Mouse (Mus musculus) MEL (cell line): ENCODE measurements around the gene Tomt. TPM values are rescaled to one million over a fixed set of nuclear protein-coding genes. Genes with fewer than 3 reads are reported as not detected.
A peak's percentile ranks its signal among the peaks of the same experiment; 100 is the strongest.

ENCODE experiments used
- DNase-seq: peaks from one replicate; pipeline ENCODE4 v3.0.0; 2011; ENCODE audit warnings: low read depth, low spot score
- H3K27ac ChIP-seq: 2 replicates; pipeline ENCODE4 v1.5.1; 2012; ENCODE audit warnings: low read depth, mild to moderate bottlenecking, control low read depth, low read length, moderate library complexity; ENCODE audit not compliant: control insufficient read depth
- H3K27me3 ChIP-seq, 2 experiments: fragments of 150-350 bp in 1 of 2; sonication (generic) in 1 of 2; 2 replicates each; pipeline ENCODE4 v1.6.1; 2012; ENCODE audit warnings: low read length in 2 of 2, mild to moderate bottlenecking in 2 of 2, improper control_type of control experiment in 1 of 2, moderate library complexity in 1 of 2; ENCODE audit not compliant: insufficient read depth in 2 of 2, control insufficient read depth in 1 of 2
- H3K36me3 ChIP-seq, 2 experiments: 2 replicates each; pipeline ENCODE4 v1.6.1; 2012 to 2014; ENCODE audit warnings: low read length in 2 of 2, improper control_type of control experiment in 1 of 2, inconsistent platforms in 1 of 2, mild to moderate bottlenecking in 1 of 2; ENCODE audit not compliant: insufficient read depth in 2 of 2, control insufficient read depth in 1 of 2
- H3K4me1 ChIP-seq, 2 experiments: fragments of 150-350 bp in 1 of 2; sonication (generic) in 1 of 2; 2 replicates each; pipeline ENCODE4 v1.6.1; 2012; ENCODE audit warnings: low read length in 2 of 2, improper control_type of control experiment in 1 of 2, mild to moderate bottlenecking in 1 of 2; ENCODE audit not compliant: insufficient read depth in 2 of 2, control insufficient read depth in 1 of 2
- H3K4me3 ChIP-seq, 2 experiments: fragments of 150-350 bp in 1 of 2; sonication (generic) in 1 of 2; 2 replicates each; pipeline ENCODE4 v1.5.1; 2012; ENCODE audit warnings: low read depth in 2 of 2, low read length in 2 of 2, mild to moderate bottlenecking in 2 of 2, moderate library complexity in 2 of 2, control low read depth in 1 of 2, improper control_type of control experiment in 1 of 2; ENCODE audit not compliant: control insufficient read depth in 1 of 2, insufficient read depth in 1 of 2
- H3K79me2 ChIP-seq: 2 replicates; pipeline ENCODE4 v1.6.1; 2012; ENCODE audit warnings: mild to moderate bottlenecking, low read length, moderate library complexity; ENCODE audit not compliant: control insufficient read depth, poor library complexity, insufficient read depth
- H3K9ac ChIP-seq: 2 replicates; pipeline ENCODE4 v1.6.1; 2012; ENCODE audit warnings: low read depth, mild to moderate bottlenecking, control low read depth, low read length, moderate library complexity; ENCODE audit not compliant: control insufficient read depth, poor library complexity, severe bottlenecking
- H3K9me3 ChIP-seq: fragments of 150-350 bp; sonication (generic); replicated peaks from 2 replicates; pipeline ENCODE4 v1.6.1; 2012; ENCODE audit warnings: mild to moderate bottlenecking, low read length, improper control_type of control experiment, moderate library complexity; ENCODE audit not compliant: insufficient read depth
- CHD1 ChIP-seq: IDR thresholded peaks from 2 replicates; pipeline ENCODE4 v1.6.1; 2012; ENCODE audit warnings: low read depth, mild to moderate bottlenecking, inconsistent platforms, low read length, improper control_type of control experiment
- CTCF ChIP-seq, 3 experiments: IDR thresholded peaks in 2 of 3; conservative IDR thresholded peaks in 1 of 3; 2 replicates each; pipeline ENCODE4 v1.5.1; 2011 to 2012; ENCODE audit warnings: low read length in 3 of 3, low read depth in 2 of 3, mild to moderate bottlenecking in 2 of 3, improper control_type of control experiment in 1 of 3, inconsistent platforms in 1 of 3, mixed read lengths in 1 of 3, moderate library complexity in 1 of 3; ENCODE audit not compliant: control insufficient read depth in 1 of 3, insufficient read depth in 1 of 3, poor library complexity in 1 of 3, severe bottlenecking in 1 of 3
- E2F4 ChIP-seq: IDR thresholded peaks from 2 replicates; pipeline ENCODE4 v1.6.1; 2011; ENCODE audit warnings: low read depth, low read length, improper control_type of control experiment, borderline replicate concordance
- ELF1 ChIP-seq: IDR thresholded peaks from 2 replicates; pipeline ENCODE4 v1.6.1; 2014; ENCODE audit warnings: low read depth, mild to moderate bottlenecking, inconsistent platforms, low read length, improper control_type of control experiment, moderate library complexity
- EP300 ChIP-seq, 2 experiments: IDR thresholded peaks; 2 replicates each; pipeline ENCODE4 v1.6.1; 2011; ENCODE audit warnings: improper control_type of control experiment in 2 of 2, low read length in 2 of 2, low read depth in 1 of 2, mild to moderate bottlenecking in 1 of 2
- GABPA ChIP-seq: IDR thresholded peaks from 2 replicates; pipeline ENCODE4 v1.6.1; 2012; ENCODE audit warnings: low read depth, mild to moderate bottlenecking, inconsistent platforms, low read length, improper control_type of control experiment, moderate library complexity
- GATA1 ChIP-seq: IDR thresholded peaks from 2 replicates; pipeline ENCODE4 v1.6.1; 2011; ENCODE audit warnings: low read depth, low read length, improper control_type of control experiment
- JUND ChIP-seq: IDR thresholded peaks from 2 replicates; pipeline ENCODE4 v1.6.1; 2011; ENCODE audit warnings: low read depth, mild to moderate bottlenecking, improper control_type of control experiment, low read length
- NELFE ChIP-seq: IDR thresholded peaks from 2 replicates; pipeline ENCODE4 v1.6.1; 2011; ENCODE audit warnings: low read depth, low read length, improper control_type of control experiment
- POLR2A ChIP-seq, 2 experiments: IDR thresholded peaks; 2 replicates each; pipeline ENCODE4 v1.6.1; 2011 to 2012; ENCODE audit warnings: low read length in 2 of 2, mild to moderate bottlenecking in 2 of 2, control low read depth in 1 of 2, improper control_type of control experiment in 1 of 2, low read depth in 1 of 2, moderate library complexity in 1 of 2; ENCODE audit not compliant: control insufficient read depth in 1 of 2, insufficient read depth in 1 of 2, poor library complexity in 1 of 2
- SMC3 ChIP-seq: IDR thresholded peaks from 2 replicates; pipeline ENCODE4 v1.6.1; 2011; ENCODE audit warnings: low read depth, low read length, improper control_type of control experiment
- USF1 ChIP-seq: IDR thresholded peaks from 2 replicates; pipeline ENCODE4 v1.6.1; 2014; ENCODE audit warnings: low read depth, mild to moderate bottlenecking, inconsistent platforms, low read length, improper control_type of control experiment, moderate library complexity
- ZC3H11A ChIP-seq: IDR thresholded peaks from 2 replicates; pipeline ENCODE4 v1.6.1; 2012; ENCODE audit warnings: low read depth, mild to moderate bottlenecking, inconsistent platforms, low read length, improper control_type of control experiment
- polyA plus RNA-seq, 2 experiments: library from polyadenylated mRNA; stranded (reverse) in 1 of 2; unstranded in 1 of 2; fragments of >175 nt in 1 of 2; fragments of >200 nt in 1 of 2; gene quantifications; 2 replicates each; pipeline versions ENCODE4 v1.2.1 to v1.2.4; 2012; ENCODE audit warnings: low replicate concordance in 2 of 2, low read depth in 1 of 2; ENCODE audit not compliant: insufficient read length in 2 of 2, insufficient read depth in 1 of 2, missing spikeins in 1 of 2
- total RNA-seq: library from RNA; depleted of rRNA; stranded (reverse); fragments of 300-350 nt; gene quantifications from 2 replicates; pipeline ENCODE4 v1.2.3, GENCODE M21; 2012

The Tomt gene
- total and polyA plus RNA-seq, 3 experiments, result 0.82 to 1.3 TPM; not detected in 1

DNA sequence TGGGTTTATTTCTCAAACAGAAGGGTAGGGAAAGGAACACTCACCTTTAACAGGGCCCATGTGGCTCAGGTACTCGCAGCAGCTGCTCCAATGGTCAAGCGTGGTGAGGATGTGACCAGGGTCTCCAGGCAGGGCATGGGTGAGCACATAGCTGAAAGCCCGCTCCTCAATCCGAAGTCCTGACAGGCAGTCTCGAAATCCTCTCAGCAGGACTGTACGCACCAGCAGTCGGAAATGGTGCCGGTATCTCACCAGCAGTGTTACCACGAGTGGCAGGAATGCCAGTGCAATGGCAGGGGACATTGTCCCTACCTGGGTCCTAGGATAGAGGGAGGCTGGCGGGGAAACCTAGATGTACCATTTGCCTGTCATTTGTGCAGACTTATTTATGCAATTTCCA lies 4.2 kb downstream of the Tomt start:
- H3K9me3 ChIP-seq, result no peaks in the 10 kb centered on the region
- no peak for TF ChIP-seq ZC3H11A
- TF ChIP-seq GATA1, result no peak
- no peak for TF ChIP-seq E2F4
- no peak for TF ChIP-seq ELF1
- no peak for TF ChIP-seq SMC3
- TF ChIP-seq JUND, result no peak
- peaks cover 7 to 10% of the 10 kb centered on the region in 2 experiments for H3K4me1 ChIP-seq
- DNase-seq, result no peak
- no peak overlapping the region for H3K27ac ChIP-seq
- H3K79me2 ChIP-seq, result peaks cover 10% of the 10 kb centered on the region
- H3K4me3 ChIP-seq, result no peak overlapping the region
- peaks cover 0 to 8% of the 10 kb centered on the region in 2 experiments; a peak in 2 of 4 replicates for H3K36me3 ChIP-seq
- H3K9ac ChIP-seq, result no peak overlapping the region
- no peaks in the 10 kb centered on the region for H3K27me3 ChIP-seq

DNA sequence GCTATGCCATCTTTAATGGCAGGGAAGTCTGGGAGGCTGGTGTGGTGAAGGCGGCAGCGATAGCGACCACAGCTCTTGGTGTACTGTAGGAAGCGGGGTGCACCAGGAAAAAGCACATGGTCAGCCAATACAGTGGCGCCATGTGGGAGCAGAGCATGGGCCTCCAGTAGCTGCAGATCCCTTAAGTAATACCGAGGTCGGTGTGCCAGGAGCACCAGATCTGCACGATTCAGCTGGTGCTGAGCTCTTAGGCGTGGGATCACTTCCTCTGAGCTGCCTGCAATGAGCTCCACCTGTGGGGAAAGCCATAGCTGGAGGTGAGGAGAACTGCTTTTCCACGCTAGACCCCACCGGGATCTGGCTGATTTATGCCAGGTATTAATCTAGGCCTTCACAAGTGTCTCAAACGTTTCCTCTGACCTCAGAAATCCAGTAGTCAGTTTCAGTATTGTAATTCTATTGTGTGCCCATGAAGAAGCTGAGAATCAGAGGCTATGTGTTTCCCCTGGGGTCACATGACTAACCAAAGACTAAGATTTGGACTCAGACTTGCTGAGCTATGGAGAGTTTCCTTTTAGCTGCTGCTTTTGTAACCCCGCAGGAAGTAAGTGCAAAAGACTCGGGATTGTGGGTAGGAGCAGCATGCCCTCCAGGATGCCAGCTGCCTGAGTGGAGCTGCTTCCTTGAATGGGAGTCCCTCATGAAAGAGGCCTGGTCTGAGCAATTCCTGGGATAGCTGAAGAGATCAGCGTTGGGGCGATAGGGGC lies 5.6 kb downstream of the Tomt start:
- Histone ChIP-seq H3K79me2 (peaks cover 1% of the 10 kb centered on the region; the same call in 1 of the 2 replicates), H3K4me1 (peaks cover 1 to 4% of the 10 kb centered on the region in 2 experiments; a peak in 3 of 4 replicates), H3K9me3 (no peaks in the 10 kb centered on the region), H3K4me3 (no peak overlapping the region), H3K36me3 (peaks cover 0 to 9% of the 10 kb centered on the region in 2 experiments; a peak in 2 of 4 replicates), H3K27me3 (no peaks in the 10 kb centered on the region), H3K9ac (no peak overlapping the region), H3K27ac (no peak overlapping the region)
- DNase-seq, result no peak
- TF ChIP-seq NELFE (no peak), CTCF (IDR thresholded peaks at IDR 0.05 in 2 of 3, conservative IDR thresholded peaks at IDR 0.05 in 1 of 3; ENCODE audit: control insufficient read depth in 1 of 3, insufficient read depth in 1 of 3, low read depth in 2 of 3, low read length in 3 of 3, poor library complexity in 1 of 3, severe bottlenecking in 1 of 3) (no peak), EP300 (IDR thresholded peaks at IDR 0.05; ENCODE audit: low read depth in 1 of 2, low read length in 2 of 2) (no peak), GABPA (no peak), USF1 (0 out of 2 replicates have a peak, but pooled peaks have one; percentile 10), POLR2A (IDR thresholded peaks at IDR 0.05; ENCODE audit: control insufficient read depth in 1 of 2, insufficient read depth in 1 of 2, low read depth in 1 of 2, low read length in 2 of 2, poor library complexity in 1 of 2) (no peak), CHD1 (no peak)
